Mouse (Mus musculus) mouse trophoblast stem cell (cell line): ENCODE results near the gene Runx3.

ENCODE experiments used
- in situ Hi-C, 2 experiments: fragments of 300-500 bp; cut with MseI, MboI; formaldehyde crosslinking; loops; 2 replicates in 1 of 2; 3 replicates in 1 of 2; pipeline ENCODE4 v1.15.1; 2025

Gene Runx3

DNA sequence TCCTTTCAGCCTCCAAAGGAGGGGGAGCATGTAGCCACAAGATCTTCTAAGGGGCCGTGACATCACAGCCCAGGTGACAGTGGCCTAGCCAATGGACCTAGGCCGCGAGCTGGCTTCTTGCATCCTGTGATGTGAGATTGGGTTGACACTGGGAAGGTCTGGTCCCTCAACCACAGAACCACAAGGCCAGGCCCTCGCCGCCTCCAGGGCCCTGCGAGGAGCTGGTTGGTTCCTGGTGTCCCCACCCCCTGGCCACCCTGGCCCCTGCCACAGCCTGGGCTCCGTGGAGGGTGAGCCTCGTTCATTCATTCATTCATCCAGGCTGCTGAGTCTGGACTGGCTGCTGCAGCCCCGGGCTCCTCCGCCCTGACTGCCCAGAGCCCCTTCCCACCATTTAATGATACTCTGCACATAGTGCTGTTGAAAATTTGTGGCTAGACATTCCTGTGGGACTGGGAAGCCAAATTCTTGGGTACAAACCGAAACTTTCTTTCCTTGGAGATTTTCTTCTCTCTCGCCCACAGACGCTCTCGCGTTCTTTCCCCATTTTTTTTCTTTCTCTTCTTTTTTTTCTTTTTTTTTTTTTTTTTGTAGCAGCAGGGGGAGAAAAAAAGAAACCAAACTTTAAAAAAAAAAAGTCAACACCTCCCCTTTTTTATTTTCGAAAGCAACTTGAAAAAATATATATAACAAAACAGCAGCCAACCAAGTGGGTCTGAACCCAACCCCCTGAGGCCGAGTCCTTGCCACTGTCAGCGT is at the start of gene Runx3:
Gene Runx3 (plus strand): TSS at position 311 of the 759 bp plus-strand sequence.
- in situ Hi-C loops, result no loop called here

DNA sequence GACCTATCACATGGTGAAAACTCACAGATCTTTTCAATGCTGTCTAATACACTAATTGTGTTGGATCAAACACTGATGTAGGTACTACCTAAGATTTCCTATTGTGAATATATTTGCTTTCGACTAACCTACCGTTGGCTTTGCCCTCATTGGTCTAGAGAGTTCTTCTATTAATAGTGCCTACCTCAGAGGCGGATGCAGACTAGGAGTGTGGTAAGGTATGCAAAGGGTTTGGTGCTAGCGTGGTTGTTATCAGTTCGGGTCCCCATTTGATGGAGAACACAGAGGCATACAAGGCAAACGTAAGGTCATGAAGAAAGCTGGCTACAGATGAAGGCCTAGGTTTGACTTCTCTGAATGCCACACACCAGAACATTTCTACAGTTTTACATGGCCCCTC is 47.8 kb upstream of the Runx3 start:
- in situ Hi-C loops, result no loop called here

DNA sequence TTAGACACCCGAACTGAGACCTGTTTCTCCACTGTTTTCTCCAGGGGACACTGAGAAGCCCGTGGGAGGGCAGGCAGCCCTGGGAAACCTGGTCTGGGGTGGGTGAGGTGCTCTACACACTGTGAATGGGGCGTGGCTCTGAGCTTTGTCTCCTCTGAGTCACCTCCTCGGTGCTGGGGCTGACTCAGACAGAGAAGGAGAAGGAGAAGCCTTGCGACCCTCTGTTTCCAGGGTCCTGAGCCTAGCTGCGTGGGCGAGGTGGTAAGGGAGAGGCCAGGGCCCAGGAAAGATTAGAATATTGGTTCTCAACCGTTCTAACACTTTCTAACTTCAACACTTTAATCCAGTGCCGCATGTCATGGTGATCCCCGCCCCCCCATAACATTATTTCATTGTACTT is 46.9 kb upstream of the Runx3 start:
- in situ Hi-C loops, result no loop called here

DNA sequence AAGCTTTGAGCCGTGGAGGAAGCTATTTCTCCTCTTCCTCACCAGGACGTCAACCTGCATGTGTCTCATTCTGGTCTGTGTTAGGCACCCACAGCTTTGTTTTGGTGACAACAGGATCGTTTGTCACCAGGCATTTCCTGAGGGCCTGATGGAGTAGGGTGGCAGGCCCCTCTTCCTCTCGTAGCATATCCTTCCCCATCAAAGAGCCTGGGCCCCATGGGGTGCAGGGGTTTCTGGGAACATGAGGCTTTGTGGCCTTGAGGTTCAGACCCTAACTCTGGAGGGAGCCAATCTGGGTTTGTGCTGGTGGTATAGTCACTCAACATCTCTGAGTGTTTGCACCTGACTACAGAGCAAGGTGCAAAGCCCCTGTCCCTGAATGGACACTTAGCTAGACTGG is 45.8 kb upstream of the Runx3 start:
- in situ Hi-C loops, result no loop called here

DNA sequence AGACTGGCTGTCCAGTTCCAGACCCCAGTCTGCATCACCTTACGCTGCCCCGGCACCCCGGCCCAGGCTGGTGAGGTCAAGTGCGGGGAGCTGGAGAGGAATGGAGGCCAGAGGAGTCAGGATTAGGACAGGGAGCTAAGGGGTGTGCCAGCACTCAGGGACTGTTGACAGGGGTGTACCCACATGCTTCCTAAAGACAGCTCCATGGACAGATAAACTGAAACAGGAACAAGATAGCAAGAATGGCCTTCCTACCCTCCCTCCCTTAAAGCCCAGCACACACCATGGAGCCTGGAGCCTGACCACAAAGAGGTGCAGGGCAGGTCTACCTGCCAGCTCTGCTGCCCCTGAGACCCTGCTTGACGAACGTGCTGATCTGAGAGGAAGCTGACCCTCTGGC is 45.1 kb upstream of the Runx3 start:
- in situ Hi-C loops, result no loop called here

DNA sequence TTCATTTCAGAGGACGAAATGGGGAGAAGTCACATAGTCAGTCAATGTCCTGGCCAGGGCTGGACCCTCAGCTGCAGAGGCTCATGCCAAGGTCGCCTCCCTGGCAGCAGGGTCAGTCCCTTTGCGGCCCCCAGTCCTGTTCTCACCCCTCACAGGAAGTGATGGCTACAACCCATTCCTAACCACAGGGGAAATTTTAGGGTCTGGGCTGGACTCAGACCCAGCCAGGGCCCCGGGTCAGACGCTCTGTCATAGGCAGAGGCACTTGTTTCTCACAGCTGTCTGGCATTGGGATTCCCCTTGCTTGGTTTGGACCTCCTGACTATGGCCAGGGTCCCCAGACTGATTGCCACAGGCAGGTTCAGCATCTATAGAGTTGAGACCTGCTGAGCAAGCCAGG is 43.8 kb upstream of the Runx3 start:
- in situ Hi-C loops, result no loop called here

DNA sequence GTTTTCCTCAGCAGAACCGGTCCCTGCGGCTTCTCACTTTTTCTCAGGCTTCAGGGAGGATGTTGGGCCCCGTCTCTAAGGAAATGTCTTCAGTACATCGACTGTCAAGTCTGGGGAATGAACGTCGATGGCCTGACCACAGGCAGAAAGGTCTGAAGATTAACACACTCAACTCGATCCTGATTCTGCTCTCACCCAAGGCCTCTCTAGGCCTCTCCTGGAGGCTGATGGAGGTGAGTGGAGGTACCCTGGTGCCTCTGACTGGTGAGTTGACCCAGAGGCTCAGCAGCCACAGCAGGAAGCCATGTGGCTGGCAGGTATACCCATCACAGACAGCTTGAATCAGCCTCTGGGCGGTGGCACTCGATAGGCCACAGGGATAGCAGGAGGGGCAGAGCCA is 43.3 kb upstream of the Runx3 start:
- in situ Hi-C loops, result no loop called here

DNA sequence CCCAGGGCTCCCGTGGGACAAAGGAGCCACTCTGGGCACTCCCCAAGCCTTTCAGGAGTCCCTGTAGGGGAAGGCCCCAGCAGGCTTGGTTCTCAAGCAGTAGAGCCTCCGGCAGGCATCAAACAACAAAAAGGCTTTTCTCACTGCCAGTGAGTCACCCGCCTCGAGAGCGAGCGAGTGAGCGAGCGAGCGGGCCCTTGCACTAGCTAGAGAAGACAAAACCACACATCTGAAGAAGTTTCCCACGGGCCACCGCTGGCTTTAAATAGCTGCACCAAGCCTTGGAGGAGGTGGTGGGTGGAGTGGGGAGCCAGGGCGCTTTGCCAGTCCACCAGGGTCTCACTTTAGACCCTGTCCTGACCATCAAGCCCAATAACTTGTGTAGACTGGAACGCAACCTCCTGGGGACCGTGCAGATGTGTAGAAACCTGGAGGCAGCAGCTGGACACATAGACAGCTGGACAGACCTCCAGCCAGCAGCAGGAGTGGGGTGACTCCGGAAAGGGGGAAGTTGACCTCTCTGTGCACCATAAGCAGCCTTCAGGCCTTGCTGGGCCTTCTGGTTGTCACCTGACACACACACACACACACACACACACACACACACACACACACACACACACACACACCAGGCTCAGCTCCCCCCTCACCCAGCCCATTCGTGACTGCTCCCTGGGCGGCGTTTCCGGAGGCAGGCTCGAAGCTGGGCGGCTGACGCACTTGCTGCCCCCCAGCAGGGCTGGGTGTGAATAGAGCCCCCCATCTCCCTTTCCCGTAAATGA is 40.4 kb upstream of the Runx3 start:
- in situ Hi-C loops, result no loop called here

DNA sequence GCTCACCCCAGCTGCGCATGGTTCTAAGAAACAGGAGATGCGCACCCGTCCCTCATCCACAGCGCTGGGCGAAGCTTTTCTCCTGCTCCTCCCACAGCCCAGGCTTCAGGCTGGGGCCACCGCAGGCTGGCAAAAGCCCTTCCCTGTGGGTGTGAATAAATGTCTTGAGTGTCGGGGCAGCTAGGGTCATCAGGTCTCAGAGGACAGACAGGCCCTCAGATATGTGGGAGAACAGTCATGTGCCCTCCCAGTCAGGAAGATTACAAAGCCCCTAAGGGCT is 39.9 kb upstream of the Runx3 start:
- in situ Hi-C loops, result no loop called here

DNA sequence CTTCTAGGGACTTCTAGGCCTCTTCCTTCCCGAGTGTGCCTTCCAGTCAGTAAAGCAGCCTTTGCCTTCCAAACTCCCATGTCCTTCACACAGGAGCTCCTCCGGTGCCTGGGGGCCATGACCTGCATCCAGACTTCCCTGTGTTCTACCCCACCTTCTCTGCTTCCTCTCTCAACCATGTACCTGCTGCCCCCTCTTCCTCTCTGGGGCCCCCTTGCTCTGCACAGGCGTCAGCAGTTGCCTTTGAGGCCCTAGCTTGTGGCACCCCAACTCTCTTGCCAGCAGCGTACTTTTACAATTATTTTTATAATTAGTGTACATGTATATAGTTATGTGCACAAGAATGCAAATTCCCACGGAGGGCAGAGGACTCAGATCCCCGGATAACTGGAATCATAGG is 37.4 kb upstream of the Runx3 start:
- in situ Hi-C loops, result no loop called here

DNA sequence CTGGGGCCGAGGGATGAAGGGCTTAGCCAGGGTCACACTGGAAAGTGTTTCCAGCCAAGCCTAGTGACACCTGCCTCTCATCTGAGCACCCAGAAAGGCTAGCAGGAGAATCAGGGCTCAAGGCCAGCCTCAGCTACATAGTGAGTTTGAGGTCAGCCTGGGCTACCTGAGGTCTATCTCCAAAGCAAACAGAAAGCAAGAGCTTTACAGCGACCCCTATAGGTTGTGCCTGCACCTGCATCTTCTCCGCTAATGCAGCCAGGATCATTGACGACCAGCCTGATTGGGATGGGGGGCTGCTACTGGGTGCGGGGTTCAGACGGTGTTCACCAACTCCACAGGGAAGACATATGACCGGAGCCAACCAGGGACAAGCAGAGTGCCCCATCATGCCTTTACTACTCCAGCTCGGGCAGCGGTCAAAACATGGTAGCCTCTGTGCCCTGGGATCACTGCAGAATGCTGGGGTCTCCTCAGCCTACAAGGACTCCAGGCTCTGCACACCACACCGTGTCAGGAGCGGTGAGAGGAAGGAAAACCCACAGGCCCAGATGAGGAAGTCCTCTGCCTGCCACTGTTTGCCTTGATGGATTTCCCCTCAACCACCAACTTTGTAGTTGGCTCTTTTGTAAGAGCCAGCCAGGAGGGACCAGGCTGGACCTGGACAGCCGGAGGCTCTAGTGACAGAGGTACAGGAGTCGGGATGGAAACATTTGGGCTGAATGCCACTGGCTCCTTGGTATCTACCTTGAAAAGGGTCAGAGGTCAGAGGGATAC is 35.2 kb upstream of the Runx3 start:
- in situ Hi-C loops, result no loop called here

DNA sequence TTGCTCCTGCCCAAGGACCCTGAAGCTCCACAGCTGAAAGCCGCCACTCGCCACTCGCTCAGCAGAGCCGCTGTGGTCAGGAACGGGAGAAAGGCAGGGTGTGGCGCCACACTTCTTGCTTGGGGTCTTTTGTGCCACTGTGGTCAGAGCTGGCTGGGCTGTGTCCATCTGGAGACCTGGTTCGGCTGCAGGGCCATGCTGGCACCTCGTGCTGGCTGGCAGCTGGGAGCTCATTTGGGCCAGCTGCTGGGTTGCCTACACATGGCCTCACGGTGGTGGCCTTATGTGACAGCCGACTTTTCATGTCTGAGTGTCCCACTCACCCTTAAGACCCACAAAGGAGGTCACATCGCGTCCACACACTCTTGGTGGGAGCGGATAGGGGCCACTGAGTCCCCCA is 29.8 kb upstream of the Runx3 start:
- in situ Hi-C loops, result no loop called here

DNA sequence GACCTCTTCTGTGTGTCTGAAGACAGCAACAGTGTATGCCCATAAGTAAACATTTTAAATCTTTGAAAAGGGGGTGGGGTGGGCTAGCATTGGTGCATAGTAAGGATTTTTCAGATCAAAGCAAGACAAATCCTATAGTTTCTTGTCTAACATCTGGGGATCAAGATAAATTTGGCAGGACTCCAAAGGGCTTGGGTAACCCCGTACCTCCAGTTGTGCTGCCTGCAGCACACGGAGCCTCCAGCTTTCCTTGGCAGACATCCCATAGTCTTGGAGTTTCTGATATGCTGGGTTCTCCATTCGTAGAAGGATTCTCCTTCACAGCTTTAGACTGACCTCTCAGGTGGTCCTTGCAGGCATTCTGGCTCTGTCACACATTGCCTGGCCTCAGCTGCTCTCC is 27.6 kb upstream of the Runx3 start:
- in situ Hi-C loops, result no loop called here

DNA sequence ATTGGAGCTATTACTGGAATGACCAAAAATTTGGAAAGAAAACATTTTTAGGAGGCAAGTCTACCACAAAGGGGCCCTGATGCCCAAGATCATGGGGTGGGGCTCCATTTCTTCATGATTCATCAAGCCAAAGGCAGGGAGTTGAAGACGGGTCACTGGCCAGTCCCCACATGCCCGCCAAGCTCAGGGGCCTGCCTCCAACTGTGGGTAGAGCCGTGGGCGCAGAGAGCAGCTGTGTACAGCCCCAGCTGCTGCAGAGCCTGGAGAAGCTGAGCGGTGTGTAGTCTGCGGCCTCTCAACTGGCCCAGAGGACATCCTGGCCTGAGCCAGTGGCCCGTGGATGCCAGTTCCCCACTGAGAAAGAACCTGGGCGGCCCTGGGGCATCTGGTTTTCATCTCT is 24.8 kb upstream of the Runx3 start:
- in situ Hi-C loops, result no loop called here

DNA sequence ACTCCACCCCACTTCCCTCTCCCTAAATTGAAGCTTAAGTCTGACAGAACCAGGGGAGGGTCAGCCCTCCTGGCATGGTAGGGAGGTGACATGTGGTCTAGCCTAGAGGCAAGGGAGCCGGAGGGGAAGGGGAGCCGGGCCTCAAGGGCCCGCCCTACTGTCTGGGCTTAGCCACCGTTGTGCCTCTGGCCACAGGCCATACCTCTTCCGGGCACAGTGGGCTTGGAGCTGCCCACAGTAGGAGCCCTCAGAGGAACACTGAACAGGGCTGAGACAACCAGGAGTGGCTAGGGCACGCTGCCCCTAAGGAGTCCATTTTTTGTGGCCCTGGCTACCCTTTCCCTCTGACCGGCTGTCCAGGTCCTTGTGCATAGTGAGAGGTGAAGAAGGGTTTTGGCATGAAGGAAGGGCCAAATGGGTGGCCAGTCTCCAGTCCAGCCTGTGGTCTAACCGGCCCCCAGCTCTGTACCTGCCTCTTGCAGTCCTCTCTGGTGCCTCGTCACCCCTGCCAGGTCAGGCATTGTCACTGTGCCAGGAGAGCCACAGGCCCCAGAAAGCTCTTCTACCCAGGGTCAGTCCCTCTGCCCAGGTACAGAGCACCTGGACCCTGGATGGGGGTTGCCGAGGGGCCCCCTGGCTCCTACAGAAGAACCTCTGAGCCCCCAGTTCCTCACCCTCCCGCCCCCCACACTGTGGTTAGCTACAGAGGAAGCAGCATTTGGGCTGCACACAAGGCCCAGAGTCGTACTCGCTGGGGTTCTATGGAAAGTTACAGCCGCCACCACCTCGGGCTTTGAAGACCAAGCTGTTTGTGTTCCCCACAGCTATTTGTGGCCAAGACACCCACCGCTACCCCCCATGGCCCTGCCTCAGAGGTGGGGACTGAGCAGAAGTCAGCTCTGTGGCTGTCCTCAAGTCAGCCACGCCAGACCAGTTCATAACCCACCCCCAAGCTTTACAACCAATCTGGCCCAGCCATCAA is 22.3 kb upstream of the Runx3 start:
- in situ Hi-C loops, result no loop called here

DNA sequence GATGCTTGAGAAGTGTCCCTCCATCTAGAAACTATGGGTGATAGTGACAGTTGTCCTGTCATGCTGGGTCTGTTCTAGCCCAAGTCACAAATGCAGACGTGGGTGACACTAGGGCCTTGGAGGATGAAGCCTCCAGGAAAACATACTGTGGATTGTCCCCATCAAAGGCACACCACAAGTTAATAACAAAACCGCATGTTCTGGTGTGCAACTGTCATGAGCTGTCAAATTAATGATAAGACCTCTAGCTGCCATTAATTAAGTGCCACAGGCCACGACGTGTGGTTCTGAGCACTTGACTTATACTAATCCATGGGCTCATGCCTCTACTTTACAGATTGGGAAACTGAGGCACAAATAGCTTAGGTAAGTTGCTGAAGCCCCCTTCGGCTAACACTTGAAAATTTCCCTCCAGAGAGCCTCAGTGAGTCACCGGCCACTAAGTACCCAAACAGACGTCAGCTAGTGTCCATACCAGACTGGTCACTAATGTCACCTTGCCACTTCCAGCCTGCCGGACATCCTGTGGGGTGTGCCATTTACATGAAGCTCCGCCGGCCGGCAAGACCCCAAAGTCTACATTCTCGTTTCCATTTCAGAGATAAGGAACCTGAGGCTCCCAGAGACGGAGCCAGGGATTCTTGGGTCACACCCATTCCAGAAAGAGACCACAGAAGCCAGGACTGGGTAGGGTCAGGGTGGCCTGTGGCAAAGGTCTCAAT is 18.3 kb upstream of the Runx3 start:
- in situ Hi-C loops, result no loop called here

DNA sequence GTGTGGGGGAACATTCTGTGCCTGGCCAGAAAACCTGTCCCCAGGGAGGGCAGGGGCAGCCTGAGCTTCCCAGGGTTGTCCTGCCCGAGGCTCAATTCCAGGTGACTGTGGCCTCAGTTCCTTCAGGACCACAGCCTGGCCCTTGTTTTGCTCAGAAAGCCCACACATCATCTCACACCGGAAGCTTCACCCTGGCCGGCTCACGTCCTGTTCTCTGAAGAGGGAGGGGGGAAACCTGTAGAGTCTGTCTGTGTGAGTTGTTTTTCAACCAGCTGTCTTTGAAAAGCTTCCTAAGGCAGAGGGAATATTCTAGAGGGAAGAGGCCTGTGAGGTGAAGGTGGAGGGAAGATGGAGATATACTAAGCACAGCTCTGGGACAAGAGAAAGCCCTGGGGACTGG is 17.7 kb upstream of the Runx3 start:
- in situ Hi-C loops, result no loop called here

DNA sequence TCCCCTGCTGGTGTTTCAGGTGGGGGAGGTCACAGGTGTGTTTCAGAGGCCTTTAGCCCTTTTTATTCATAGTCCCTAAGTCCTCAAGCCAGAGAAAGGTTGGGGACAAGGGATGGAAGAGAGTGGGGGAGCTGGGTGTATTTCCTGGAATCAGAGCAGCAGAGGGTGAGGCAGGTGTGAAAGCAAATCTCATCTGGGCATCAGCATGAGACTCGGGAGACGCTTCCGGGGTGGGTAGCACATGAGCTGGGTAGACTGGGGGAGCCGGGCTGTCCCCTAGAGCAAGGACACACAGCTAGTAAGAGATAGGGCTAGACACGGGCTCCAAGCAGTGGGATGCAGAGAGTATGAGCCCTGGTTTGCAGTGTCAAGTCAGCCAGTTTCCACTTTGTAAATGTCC is 16.7 kb upstream of the Runx3 start:
- in situ Hi-C loops, result no loop called here

DNA sequence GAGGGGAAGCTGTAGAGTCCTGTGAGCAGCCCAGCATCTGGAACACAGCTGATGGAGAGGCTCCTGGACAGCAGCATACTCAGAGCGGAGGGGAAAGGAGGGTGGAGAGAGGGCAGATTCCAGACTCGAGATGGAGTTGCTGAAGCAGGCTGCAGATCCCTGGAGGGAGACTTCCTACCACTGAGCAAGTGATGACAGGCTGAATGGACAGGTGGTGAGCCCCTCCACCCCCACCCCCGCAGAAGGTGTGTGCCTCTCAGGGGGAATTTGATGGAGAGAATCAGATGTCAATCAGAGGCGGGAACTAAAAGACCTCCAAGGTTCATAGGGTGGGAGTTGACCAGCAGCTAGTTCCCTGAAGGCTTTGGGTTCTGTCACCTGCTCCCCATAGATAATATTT is 13.5 kb upstream of the Runx3 start:
- in situ Hi-C loops, result no loop called here

DNA sequence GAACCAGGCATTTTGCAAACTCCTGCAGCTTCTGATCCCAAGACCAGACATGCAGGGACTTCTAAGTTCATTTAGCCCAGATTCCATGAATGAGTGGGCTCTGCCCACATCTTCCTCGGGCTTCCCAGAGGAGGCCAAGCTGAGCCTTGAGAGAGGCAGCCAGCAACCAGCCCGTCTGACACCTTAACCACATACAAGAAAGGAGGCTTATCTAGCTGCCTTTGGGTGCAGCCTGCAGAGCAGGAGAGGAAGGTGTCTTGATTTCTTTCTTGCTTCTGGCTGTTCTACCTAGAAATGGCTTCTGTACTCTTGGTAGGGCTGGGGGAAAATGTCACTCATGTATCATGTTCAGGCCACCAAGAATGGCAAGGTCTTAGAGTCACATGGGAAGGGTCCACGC is 11.8 kb upstream of the Runx3 start:
- in situ Hi-C loops, result no loop called here

DNA sequence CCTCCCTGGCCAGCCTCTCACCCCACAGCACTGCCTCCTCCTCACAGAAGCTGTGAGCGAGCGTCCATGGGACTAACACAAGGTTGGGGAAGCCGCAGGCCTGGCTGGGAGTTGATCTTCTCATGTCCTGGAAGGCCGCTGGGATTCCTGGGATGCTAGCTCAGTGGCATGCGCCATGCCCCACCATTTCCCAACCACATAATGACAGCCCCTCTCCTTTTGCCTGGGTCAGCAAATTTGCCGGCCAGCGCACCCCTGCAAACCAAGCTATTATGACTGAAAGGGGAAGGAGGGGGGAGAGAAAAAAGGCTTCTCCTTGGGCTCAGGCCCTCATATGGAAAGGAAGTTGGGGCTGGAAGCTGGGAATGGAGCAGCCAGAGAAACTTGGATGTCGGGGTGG is 6.8 kb upstream of the Runx3 start:
- in situ Hi-C loops, result no loop called here
